Mouse (Mus musculus) forebrain, embryonic 11.5 days (tissue): ENCODE results near the gene Vps35l. TPM values are rescaled to one million over a fixed set of nuclear protein-coding genes. Genes with fewer than 3 reads are reported as not detected.
A peak's percentile ranks its signal among the peaks of the same experiment; 100 is the strongest.

Experiments
- ATAC-seq: fragments of 200-750 bp; cut with Nextera tagmentation; replicated peaks from 2 replicates; pipeline ENCODE4 v1.8.0; 2017; ENCODE audit warnings: moderate TSS enrichment; ENCODE audit not compliant: low FRiP score
- DNase-seq: peaks from one replicate; pipeline ENCODE4 v3.0.0-alpha.2; 2017; ENCODE audit warnings: low spot score
- H3K27ac ChIP-seq: fragments of 300-500 bp; sonication (generic); 2 replicates; pipeline ENCODE4 v1.5.1; 2014; ENCODE audit warnings: low read depth, low read length
- H3K27me3 ChIP-seq: fragments of 300-500 bp; sonication (generic); 2 replicates; pipeline ENCODE4 v1.6.1; 2014; ENCODE audit warnings: mild to moderate bottlenecking, low read length, mixed read lengths; ENCODE audit not compliant: control insufficient read depth, insufficient read depth
- H3K36me3 ChIP-seq: fragments of 300-500 bp; sonication (generic); 2 replicates; pipeline ENCODE4 v1.6.1; 2014; ENCODE audit warnings: mild to moderate bottlenecking, low read length, moderate library complexity, mixed read lengths; ENCODE audit not compliant: control insufficient read depth, insufficient read depth
- H3K4me1 ChIP-seq: fragments of 300-500 bp; sonication (generic); replicated peaks from 2 replicates; pipeline ENCODE4 v1.6.1; 2014; ENCODE audit warnings: low read length, mixed read lengths; ENCODE audit not compliant: control insufficient read depth, insufficient read depth
- H3K4me2 ChIP-seq: fragments of 300-500 bp; sonication (generic); 2 replicates; pipeline ENCODE4 v1.6.1; 2014; ENCODE audit warnings: low read depth, mild to moderate bottlenecking, low read length, moderate library complexity, mixed read lengths; ENCODE audit not compliant: severe bottlenecking
- H3K4me3 ChIP-seq: fragments of 300-500 bp; sonication (generic); 2 replicates; pipeline ENCODE4 v1.5.1; 2014; ENCODE audit warnings: low read depth, low read length
- H3K9ac ChIP-seq: fragments of 300-500 bp; sonication (generic); 2 replicates; pipeline ENCODE4 v1.6.1; 2014; ENCODE audit warnings: low read length
- H3K9me3 ChIP-seq: fragments of 300-500 bp; sonication (generic); 2 replicates; pipeline ENCODE4 v1.6.1; 2016; ENCODE audit warnings: low read length, mixed read lengths; ENCODE audit not compliant: control insufficient read depth
- WGBS: fragments of 180-500 bp; shearing (Covaris S2); extraction: QIAGEN DNeasy Blood & Tissue Kit; methylation state at CpG from one replicate; pipeline ENCODE4 v1.1.7; 2014; 5-methylcytosine and 5-hydroxymethylcytosine counted together
- polyA plus RNA-seq: library from polyadenylated mRNA; unstranded; fragments of >200 nt; fragmentation: Nextera tagmentation; extraction: Ambion mirVana; gene quantifications from 2 replicates; pipeline ENCODE4 v1.2.1, GENCODE M21; 2014

Vps35l gene
- polyA plus RNA-seq, 1 experiment from 2014 or later, result 74.9 TPM

- peak; percentile 33 for DNase-seq
- Histone ChIP-seq H3K9ac (no peak overlapping the region), H3K4me3 (no peak overlapping the region), H3K36me3 (peaks cover 11% of the 10 kb centered on the region; the same call in 1 of the 2 replicates), H3K9me3 (no peaks in the 10 kb centered on the region), H3K4me2 (no peak overlapping the region), H3K4me1 (no peaks in the 10 kb centered on the region), H3K27ac (no peak overlapping the region), H3K27me3 (no peaks in the 10 kb centered on the region)
- WGBS, result 82% methylated on average over 9 of the region's 9 CpGs
- no peak for ATAC-seq
These were observed 16.1 kb upstream of the Vps35l start for GRCm38 (mm10) chr7:118723927-118724326.

- H3K27me3 ChIP-seq, result no peaks in the 10 kb centered on the region
- H3K4me1 ChIP-seq, result no peaks in the 10 kb centered on the region
- H3K36me3 ChIP-seq, result peaks cover 11% of the 10 kb centered on the region; the same call in 1 of the 2 replicates
- 93% methylated on average over 2 of the region's 2 CpGs for WGBS
- ATAC-seq (no peak), DNase-seq (no peak)
- no peak overlapping the region for H3K4me2 ChIP-seq
- no peak overlapping the region for H3K4me3 ChIP-seq
- no peak overlapping the region for H3K9ac ChIP-seq
- H3K27ac ChIP-seq, result no peak overlapping the region
- no peaks in the 10 kb centered on the region for H3K9me3 ChIP-seq
These were observed 14.6 kb upstream of the Vps35l start for GRCm38 (mm10) chr7:118725459-118725858.

GRCm38 (mm10) chr7:118728846-118729587, 11.0 kb upstream of the Vps35l start:
- no peaks in the 10 kb centered on the region for H3K4me1 ChIP-seq
- H3K4me3 ChIP-seq, result no peak overlapping the region
- H3K27ac ChIP-seq, result no peak overlapping the region
- WGBS, result 94% methylated on average over 13 of the region's 13 CpGs
- no peaks in the 10 kb centered on the region for H3K27me3 ChIP-seq
- no peak overlapping the region for H3K4me2 ChIP-seq
- H3K9ac ChIP-seq, result no peak overlapping the region
- ATAC-seq, result no peak
- peaks cover 13% of the 10 kb centered on the region; the same call in 1 of the 2 replicates for H3K36me3 ChIP-seq
- no peak for DNase-seq
- no peaks in the 10 kb centered on the region for H3K9me3 ChIP-seq

- Histone ChIP-seq H3K4me1 (no peaks in the 10 kb centered on the region), H3K4me3 (no peak overlapping the region), H3K4me2 (no peak overlapping the region), H3K9me3 (no peaks in the 10 kb centered on the region), H3K9ac (no peak overlapping the region), H3K27me3 (no peaks in the 10 kb centered on the region), H3K27ac (no peak overlapping the region), H3K36me3 (peaks cover 7% of the 10 kb centered on the region; the same call in 1 of the 2 replicates)
- ATAC-seq, result no peak
- peak; percentile 7 for DNase-seq
- 90% methylated on average over 3 of the region's 3 CpGs for WGBS
These were observed 8.2 kb upstream of the Vps35l start for GRCm38 (mm10) chr7:118731781-118732180.

- Histone ChIP-seq H3K9ac (no peak overlapping the region), H3K36me3 (peaks cover 7% of the 10 kb centered on the region; the same call in 1 of the 2 replicates), H3K4me3 (no peak overlapping the region), H3K4me1 (no peaks in the 10 kb centered on the region), H3K27me3 (no peaks in the 10 kb centered on the region), H3K27ac (no peak overlapping the region), H3K9me3 (no peaks in the 10 kb centered on the region), H3K4me2 (no peak overlapping the region)
- no peak for ATAC-seq
- WGBS, result 90% methylated on average over 13 of the region's 13 CpGs
- peak; percentile 37 for DNase-seq
These were observed 6.8 kb upstream of the Vps35l start for GRCm38 (mm10) chr7:118733225-118733624.

GRCm38 (mm10) chr7:118738730-118739129, 1.3 kb upstream of the Vps35l start:
- no peak for DNase-seq

GRCm38 (mm10) chr7:118740532-118741338, 709 bp downstream of the Vps35l start:
- Histone ChIP-seq H3K36me3 (peaks cover 4% of the 10 kb centered on the region; the same call in 1 of the 2 replicates), H3K4me2 (peak overlapping the region; percentile 69), H3K4me3 (peak overlapping the region; percentile 67), H3K9me3 (no peaks in the 10 kb centered on the region), H3K27me3 (no peaks in the 10 kb centered on the region), H3K9ac (peak overlapping the region; percentile 70), H3K27ac (no peak overlapping the region), H3K4me1 (peaks cover 4% of the 10 kb centered on the region; the same call in 1 of the 2 replicates)
- DNase-seq (peak; percentile 98), ATAC-seq (peak; percentile 96)
- WGBS, result 3% methylated on average over 41 of the region's 41 CpGs

More at GRCm38 (mm10) chr7:118738730-118739129, 1.3 kb upstream of the Vps35l start:
- H3K4me1 ChIP-seq, result peaks cover 4% of the 10 kb centered on the region; the same call in 1 of the 2 replicates
- no peaks in the 10 kb centered on the region for H3K9me3 ChIP-seq
- peaks cover 5% of the 10 kb centered on the region; the same call in 1 of the 2 replicates for H3K36me3 ChIP-seq
- H3K9ac ChIP-seq, result no peak overlapping the region
- no peak overlapping the region for H3K27ac ChIP-seq
- H3K4me3 ChIP-seq, result no peak overlapping the region
- no peaks in the 10 kb centered on the region for H3K27me3 ChIP-seq
- H3K4me2 ChIP-seq, result no peak overlapping the region
- 76% methylated on average over 1 of the region's 1 CpGs for WGBS
- ATAC-seq, result no peak

- H3K4me1 ChIP-seq, result peaks cover 4% of the 10 kb centered on the region; the same call in 1 of the 2 replicates
- no peaks in the 10 kb centered on the region for H3K9me3 ChIP-seq
- no peak for ATAC-seq
- peaks cover 6% of the 10 kb centered on the region; the same call in 1 of the 2 replicates for H3K36me3 ChIP-seq
- H3K27ac ChIP-seq, result no peak overlapping the region
- no peak for DNase-seq
- WGBS, result 81% methylated on average over 5 of the region's 6 CpGs
- no peak overlapping the region for H3K4me3 ChIP-seq
- H3K9ac ChIP-seq, result no peak overlapping the region
- no peaks in the 10 kb centered on the region for H3K27me3 ChIP-seq
- H3K4me2 ChIP-seq, result no peak overlapping the region
These were observed 2.3 kb downstream of the Vps35l start for GRCm38 (mm10) chr7:118742278-118742677.
